Mouse (Mus musculus) mouse embryonic stem cell (cell line): ENCODE results near the gene Zbtb20.

Experiments used
- in situ Hi-C, 2 experiments: fragments of 300-500 bp; cut with MboI; formaldehyde crosslinking; loops; 1 replicate in 1 of 2; 3 replicates in 1 of 2; pipeline ENCODE4 v1.14.3; 2019 to 2020; ENCODE audit warnings: low sequenced_read_pairs in 2 of 2, low pct_unique_long_range_greater_than_20kb in 1 of 2, mixed read lengths in 1 of 2; ENCODE audit not compliant: unreplicated experiment in 1 of 2

The Zbtb20 gene

DNA sequence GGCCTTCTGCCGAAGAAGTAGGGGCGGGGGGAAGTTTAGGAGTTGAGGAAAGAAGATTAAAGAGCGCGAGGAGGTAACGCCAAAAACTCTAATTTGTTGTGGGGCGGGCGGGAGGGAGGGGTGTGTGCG lies at the start of gene Zbtb20:
TSS of gene Zbtb20 (plus strand) at position 30 of the 129 bp plus-strand sequence.
- in situ Hi-C loops, result no loop called here

DNA sequence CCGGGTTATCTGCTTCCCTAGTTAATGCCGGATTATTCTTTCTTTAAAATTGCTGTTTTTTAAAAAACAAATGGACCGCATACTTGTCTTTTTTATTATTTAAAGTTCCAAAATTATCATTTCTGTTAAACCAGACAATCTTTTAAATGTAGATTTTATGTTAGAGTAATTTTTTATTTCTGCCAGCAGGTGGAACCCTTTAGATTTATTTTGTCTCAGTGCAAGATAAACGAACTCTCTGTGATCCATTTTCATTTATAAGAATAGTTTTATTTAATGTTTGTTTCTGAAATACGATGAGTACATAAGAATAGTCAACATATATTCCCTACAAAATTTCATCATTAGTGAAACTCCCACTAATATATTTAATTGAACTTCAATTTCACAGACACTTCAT lies 39.7 kb upstream of the Zbtb20 start:
- in situ Hi-C loops, result no loop called here

DNA sequence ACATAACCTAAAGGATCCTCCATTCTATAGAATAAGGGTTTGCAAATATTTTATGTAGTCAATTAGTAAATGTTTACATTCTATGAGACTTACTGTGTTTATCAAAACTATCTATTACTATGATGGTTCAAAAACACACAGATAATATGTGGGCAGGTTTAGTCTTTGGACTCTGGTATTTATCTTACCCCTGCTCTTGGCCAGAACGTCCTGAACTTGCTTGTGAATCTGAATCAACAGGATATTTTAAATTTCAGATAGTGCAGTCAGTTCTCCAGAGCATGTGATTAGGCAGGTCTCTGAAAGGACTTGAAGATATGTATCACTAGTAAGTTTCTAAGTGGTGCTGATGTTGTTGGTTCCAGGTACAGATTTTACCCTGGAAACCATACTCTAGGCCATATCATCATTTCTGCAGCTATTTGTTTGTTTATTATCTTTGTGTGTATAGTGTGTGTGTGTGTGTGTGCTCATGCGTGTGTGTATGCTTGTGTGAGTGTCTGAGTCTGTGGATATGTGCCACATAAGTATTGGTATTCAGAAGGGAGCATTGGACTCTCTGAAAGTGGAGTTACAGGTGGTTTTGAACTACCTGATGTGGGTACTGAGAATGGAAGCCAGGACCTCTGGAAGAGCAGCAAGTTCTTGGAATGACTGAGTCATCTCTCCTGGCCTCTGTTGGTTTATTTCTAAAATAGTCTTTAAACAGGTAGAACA lies 39.1 kb upstream of the Zbtb20 start:
- in situ Hi-C loops, result no loop called here

DNA sequence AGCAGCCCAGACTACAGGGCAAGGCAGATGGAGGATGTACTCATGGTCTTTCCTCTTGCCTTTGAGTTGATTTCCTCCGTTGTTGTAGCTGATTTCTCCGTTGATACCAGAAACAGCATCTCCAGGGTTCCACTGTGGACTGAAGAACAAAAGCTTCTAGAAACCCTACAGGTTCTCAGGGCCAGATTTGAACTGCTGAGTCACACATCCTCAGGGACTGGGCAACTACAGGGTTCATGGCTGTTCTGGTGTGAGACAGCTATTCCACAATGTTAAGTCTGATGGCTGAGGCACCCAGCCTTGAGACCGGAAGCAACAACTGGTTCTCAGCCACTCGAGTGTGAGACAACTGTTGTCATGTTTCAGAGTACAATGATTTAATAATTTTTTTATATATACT lies 37.5 kb upstream of the Zbtb20 start:
- in situ Hi-C loops, result no loop called here

DNA sequence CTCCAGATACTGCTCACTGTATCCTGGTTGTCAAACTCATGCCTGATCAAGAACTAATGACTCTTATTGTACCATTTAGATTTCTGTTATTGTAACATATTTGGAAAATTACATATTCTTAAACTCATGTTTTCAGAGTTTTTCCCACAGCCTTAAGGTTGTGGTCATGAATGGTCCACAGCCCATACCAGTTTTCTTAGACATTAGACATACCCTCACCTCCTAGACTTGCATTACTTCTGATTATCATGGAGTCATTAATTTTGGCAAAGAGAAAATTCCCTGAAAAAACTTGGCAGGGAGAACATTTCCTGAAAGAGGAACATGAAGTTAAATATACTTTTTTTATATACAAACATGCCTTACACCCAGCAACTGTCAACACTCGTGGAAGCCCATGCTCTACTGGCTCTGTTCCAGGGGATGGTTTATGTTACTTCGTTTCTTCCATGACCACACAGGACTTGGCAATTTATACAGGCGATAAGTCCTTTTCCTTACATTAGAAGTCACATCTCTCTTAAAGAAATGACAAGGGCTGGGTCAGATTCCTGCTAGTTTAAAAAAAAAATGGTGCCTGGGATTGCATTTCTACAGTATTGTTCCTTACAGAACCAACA lies 18.0 kb upstream of the Zbtb20 start:
- in situ Hi-C loops, result no loop called here

DNA sequence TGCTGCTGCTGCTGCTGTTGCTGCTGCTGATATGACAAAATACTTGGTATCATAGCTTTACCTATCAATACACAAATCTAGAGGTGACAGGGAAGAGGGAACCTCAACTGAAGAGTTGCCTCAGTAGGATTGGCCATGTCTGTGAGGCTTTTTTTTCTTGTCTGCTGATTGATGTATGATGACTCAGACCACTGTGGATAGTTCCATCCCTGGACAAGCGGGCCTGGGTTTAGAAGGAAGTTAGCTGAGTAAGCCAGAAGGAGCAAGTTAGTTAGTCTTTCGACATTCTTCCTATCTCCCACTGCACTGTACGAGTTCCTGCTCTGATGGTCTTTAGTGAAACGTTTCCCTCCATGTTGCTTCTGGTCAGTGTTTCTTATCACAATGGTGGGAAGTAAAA lies 16.4 kb upstream of the Zbtb20 start:
- in situ Hi-C loops, result no loop called here

DNA sequence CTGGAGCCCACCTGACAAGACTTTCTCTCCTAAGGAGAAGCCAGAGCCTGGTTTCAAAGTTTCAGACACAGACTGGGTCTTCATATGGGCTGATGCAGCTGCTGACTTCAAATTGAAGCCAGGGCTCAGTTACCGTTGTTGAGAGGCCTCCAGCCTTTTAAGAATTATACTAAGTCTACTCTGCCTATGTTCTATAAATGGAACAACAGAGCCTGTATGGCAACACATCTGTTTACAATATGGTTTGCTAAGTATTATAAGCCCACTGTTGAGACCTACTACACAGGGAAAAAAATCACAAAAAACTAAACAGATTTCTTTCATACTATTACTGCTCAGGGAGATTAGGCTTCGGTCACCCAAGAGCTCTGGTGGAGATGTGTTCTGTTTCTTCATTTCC lies 12.4 kb upstream of the Zbtb20 start:
- in situ Hi-C loops, result no loop called here

DNA sequence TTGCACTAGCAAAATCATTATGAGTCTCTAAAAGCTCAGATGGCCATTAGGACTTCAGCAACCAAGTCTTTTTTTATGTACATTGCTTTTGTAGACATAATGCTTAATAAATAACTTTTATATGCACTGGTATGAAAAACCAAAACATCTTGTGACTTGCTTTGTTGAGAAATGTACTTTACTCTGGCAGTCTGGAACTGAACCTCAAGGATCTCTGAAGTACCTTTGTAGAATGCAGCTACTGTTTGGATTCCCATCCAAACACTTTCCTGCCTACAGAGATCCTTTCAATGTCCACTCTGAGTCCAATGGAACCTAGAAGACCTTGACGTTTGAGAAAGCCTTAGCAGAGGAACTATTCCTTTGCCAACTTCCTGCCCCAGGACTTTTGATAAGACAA lies 9.6 kb upstream of the Zbtb20 start:
- in situ Hi-C loops, result no loop called here

DNA sequence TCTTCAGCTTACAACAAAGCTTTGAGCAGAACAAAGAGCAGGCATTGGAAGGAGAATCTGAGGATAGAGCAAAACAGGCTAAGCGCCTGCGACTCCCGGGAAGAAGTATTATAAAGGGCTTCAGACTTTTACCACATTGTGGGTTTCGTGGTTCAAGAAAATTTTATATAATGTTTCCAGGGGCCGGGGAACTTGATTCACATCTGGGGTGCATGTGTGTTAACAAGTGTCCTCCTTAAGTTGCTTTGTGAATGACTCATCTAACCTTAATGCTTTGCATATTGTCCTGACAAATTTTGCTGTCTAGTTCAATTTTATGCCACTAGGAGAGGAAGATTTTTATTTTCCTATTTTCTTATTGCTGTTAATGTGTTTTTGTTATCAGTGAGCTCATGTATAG lies 3.6 kb upstream of the Zbtb20 start:
- in situ Hi-C loops, result no loop called here

DNA sequence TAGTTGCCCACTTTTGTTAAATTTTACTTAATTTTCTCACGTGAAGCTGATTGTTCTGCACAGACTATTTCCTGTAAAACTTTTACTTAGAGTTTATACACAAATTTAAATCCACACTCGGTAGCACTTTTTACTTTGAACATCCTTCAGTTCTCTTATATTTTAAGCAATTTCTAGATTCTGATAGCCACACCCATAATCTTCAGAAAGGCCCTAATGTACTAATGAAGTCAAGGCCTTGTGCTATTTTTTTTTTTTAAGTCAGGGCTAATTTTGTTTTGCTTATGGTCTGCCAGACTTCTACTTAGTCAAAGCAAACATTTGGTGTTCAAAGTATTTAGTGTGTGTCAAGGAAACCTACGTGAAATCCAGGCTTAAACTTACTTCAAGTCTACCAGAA lies 1.7 kb upstream of the Zbtb20 start:
- in situ Hi-C loops, result no loop called here

DNA sequence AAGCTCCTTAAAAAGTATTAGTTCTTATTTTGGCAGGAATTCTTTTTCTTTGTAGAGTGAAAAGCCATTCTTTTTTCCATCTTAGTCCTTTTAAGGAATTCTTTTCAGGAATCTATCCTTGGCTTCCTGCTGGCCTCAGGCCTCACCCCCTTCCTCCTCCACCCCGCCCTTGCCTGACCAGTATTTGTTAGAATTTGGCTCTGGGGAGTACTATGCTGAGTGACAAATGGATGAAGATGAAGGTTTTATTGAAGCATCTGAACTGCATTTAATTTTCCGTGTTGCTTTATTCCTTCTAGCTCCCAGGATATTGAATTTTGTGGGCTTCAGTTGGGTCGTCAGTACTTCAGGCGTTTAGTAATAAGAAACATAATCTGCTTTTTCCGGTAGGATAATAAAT lies 1.2 kb upstream of the Zbtb20 start:
- in situ Hi-C loops, result no loop called here

DNA sequence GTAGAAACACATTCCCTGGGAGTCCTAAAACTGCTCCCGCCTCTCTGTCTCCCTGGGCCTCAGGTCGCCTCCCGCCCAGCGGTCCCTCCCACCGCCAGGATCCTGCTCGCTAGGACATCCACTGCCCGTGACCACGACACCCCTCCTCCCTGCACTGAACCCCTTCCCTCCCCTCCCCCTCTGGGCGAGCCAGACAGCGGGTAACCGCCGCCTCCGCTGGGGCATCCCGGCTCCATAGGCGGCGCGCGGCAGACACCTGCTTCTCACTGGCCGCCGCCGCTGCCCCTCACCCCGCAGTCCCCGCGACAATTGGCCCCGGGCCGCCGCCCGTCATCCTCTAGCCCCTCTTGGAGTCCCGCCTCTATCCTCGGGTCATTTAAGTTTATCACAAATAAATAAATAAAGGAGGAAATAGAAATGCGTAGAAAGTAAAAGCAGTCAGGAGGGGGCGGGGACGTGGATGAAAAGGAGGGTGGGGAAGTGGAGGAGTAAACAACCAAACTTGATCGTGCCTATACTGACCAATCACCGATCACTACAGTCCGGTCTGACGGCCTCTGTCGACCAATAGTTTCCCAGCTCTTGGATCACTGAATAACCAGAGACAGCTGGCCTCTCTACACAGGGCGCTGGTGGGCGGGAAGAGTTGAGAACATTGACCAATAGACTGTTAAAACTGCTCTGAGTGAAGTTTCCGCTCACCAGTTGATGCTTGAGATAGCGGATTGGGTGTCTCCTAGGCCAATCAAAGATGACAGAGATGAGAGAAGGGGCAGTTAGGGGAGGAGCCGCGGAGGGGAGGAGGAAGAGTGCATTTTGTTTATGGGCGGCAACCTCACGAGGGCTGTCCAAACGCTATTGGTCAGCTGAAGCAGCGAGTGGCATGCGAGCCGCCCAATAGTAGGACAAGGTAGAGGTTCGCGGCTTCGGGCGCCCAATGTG lies 500 bp upstream of the Zbtb20 start:
- in situ Hi-C loops, result no loop called here

DNA sequence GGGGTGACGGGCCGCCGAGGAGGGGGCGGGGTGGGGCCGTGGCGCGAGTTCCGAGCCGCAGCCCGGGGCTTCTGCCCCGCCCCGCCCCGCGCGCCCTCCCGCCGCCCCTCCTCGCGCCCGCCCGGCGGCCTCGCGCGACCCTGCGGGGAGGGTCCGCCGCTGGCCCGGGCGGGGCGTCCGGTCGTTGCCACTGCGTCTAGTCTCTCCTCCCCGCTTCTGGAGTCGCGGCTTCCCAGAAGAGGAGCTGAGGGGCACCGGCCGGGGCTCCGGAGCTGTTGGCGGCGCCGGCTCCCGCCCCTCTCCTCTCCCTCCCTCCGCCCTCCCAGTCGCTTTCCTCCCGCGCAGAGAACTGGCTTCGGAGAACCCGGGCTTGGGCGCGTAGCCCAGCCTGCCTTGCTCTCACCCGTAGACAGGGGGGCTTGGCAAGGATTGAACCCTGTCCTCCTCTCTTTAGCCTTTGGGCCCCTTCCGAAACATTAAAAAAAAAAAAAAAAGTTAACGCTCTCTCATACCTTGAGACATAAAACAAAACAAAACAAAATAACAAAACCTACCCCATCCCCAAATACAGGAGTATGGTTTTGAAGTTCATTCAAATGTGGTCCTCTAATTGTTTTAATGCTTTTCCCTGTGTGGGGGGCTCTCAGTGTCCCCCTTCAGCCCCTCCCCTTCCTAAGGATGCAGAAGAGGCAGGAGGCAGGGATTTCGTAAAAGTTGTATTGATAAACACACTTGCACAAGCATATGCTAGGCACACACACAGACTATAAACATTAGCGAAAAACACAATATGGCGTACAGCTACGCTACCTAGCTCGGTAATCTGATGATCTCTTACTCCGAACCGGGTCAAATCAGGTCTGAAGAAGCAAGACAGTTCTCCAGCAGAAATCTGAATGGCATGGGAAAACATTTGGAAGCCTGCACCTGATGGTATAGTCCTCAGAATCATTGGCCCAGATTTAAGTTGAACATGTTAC lies 630 bp downstream of the Zbtb20 start:
- in situ Hi-C loops, result no loop called here

DNA sequence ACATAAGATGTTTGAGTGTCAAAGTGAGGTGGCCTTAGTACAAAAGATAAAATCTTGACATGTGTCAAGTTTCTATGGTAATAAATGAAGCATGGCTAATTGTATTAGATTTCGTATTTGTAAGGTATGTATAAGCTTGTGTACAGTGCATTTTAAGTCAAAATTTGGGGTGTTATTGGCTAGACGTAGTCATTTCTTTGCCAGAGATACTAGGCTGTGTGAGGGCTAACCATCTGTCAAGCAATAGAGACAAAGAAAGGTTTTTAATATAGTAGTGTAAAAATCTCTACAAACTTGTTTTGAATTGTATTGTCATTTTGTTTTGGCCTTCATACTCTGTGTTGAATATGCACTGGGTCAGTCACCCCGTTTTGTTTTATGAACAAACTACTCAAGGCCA lies 4.4 kb downstream of the Zbtb20 start:
- in situ Hi-C loops, result no loop called here

DNA sequence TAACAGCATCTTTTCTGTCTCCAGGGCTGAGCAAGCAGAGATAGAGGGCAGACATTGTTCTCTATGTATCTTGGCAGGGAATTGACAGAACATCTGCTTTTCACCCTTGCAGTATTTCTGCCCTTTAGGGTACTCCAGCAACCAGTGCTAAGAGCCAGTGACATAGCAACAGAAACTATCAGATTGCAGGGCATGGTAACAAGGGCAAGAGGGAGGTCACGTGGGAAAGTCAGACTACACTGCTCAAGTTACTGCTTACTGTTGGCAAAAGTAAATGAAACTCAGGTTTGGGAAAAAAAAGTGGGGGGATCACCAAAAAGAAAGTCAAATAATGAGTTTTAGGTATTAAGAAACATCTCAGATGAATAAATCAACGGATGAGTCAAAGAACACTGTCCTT lies 9.9 kb downstream of the Zbtb20 start:
- in situ Hi-C loops, result no loop called here

DNA sequence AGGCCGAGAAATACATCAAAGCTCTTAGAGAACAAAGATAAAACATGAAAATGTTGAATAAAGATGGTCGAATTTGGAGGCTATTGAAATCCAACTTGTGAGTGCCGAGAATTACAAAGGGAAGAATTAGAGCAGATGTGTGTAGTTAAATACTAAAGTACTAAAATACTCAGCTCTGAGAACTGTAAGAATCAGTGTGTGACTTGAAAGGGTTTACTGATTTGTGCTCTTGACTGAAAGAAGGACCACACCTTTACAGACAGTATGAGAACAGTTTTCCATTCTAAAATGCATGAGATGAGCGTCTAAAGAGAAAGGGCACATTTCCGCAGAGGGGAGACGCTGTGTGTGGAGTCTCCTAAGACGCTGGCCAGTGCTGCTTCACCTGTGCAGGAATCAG lies 10.3 kb downstream of the Zbtb20 start:
- in situ Hi-C loops, result no loop called here

DNA sequence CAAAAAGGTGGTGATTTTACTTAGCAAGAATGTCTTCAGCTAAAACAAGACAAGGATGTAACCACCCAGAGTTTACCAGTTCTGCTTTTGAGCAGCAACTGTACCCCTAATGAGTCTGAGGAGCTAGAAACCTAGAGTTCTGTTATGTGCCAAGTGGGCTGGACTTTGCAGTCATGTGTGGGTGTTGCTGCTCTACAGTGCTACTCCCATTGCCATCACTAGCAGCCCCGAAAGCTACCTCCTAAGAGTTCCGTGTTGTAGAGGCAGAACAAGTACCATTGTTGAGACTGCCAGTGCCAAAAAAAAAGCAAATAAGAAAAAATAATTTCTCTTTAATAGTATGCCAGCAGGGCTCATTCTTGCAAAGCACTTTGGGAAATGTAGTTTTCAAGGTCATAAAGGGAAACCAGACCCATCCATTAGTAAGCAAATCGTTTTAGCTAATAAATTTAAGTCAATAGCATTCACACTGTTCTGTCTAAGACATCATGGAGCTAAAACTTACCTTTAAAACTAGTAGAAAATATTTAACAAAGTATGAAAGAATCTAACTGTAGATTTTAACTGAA lies 21.5 kb downstream of the Zbtb20 start:
- in situ Hi-C loops, result no loop called here

DNA sequence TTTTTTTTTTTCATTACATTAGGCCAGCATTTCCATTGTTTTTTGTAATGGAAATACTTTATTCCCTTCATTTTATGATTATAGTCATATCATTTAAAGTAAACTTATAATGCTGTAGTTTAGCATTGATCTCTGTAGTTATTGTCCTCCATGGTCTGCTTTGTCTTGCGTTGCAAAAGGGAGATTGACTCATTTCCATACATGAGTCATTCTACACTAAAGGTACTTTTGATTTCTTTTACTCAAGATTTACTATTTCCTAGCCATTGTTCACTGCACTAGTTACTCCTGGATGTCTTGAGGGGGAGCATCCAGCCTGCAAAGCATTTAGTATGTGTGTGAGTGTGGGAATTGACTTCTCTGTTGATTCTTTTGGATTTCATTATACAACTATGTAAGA lies 24.6 kb downstream of the Zbtb20 start:
- in situ Hi-C loops, result loop anchor here (25.0 kb wide), 2 partner anchors 613 to 713 kb away; no protein-coding TSS in a partner anchor
